Mouse (Mus musculus): ENCODE data around the gene Cdkl3.

Gene Cdkl3

DNA sequence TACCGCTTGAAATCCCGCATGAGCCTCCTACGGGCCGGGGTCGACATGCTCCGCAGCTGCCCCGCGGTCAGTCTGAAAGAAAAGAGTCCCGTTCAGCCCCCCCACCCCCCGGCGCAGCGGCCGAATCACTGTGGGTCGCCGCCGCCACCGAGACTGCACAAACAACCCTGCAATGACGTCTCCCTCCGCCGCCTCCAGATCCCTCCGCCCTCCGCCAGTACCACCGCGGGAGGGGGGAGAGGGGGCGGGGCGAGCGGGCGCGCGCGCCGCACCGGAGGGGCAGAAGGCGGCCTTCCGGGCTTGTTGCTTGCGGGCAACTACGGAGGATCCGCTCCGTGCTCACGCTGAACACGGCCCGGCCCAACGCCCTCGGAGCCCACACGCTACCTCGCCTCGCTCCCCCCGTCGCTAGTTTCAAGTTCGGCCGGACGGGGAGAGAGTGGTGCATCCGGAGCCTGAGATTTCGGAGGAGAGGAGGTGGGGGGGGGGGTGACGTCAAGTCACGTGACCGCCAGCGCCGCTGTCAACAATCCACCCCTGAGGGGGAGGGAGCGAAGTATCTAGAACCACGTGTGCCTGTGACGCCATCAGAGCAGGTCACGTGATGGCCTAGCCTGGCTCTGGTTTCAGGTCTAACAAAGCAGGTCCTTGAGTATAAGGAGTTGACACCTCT lies 3.6 kb upstream of the Cdkl3 start, which contains the start of gene Ube2b:
Gene Ube2b, minus strand, starts transcription at position 473 of the 673 bp plus-strand sequence.
- DNase-seq (ENCODE audit: low read depth, low spot score), result peak; percentile 99
- peaks cover 3% of the 10 kb centered on the region; the same call in 1 of the 2 replicates for H3K36me3 ChIP-seq (ENCODE audit: control insufficient read depth, insufficient read depth, low read length, poor library complexity, severe bottlenecking)
- H3K27me3 ChIP-seq (ENCODE audit: control insufficient read depth, insufficient read depth, low read length, poor library complexity, severe bottlenecking), result no peaks in the 10 kb centered on the region

DNA sequence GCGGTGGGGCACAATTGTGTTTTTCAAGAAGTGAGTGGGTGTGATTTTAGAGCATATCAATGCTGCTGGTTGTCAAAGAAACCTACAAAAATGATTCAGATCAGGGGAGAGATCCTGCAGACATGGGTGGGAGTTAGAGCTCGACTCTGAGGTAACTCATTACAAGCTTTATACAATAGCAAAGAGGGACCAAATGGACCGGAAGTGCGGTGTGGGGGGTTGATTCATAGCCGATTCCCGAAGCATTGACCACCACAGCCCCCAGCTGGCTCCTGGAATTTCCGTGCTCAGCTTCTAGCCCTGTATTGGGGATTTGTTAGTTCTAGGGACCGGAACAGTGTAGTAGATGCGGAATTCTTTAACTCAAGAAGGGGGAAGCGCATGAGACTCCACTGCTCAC lies 2.7 kb upstream of the Cdkl3 start:
- no peak for DNase-seq (ENCODE audit: low read depth, low spot score)
- Histone ChIP-seq H3K36me3 (ENCODE audit: control insufficient read depth, insufficient read depth, low read length, poor library complexity, severe bottlenecking) (peaks cover 3% of the 10 kb centered on the region; the same call in 1 of the 2 replicates), H3K27me3 (ENCODE audit: control insufficient read depth, insufficient read depth, low read length, poor library complexity, severe bottlenecking) (no peaks in the 10 kb centered on the region)

DNA sequence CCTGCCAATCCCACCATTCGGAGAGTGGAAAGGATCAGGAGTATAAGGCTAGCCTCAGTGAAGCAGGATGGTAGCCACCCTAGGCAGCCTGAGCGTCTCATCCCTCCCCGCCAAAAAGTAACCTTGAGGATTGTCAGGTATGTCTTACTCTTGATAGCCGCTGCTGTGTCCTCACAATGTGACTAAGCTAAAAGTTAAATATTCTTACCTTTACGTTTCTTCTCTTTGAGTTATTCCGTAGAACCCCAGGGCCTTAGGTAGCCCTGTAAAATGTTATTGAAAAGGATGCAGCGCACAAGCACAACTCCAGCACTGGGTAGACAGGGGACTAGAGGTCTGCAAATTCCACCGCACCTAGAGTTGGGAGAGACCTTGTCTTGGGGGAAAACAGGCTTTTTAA lies 2.2 kb upstream of the Cdkl3 start:
- Histone ChIP-seq H3K27me3 (ENCODE audit: control insufficient read depth, insufficient read depth, low read length, poor library complexity, severe bottlenecking) (no peaks in the 10 kb centered on the region), H3K36me3 (ENCODE audit: control insufficient read depth, insufficient read depth, low read length, poor library complexity, severe bottlenecking) (peaks cover 3% of the 10 kb centered on the region; the same call in 1 of the 2 replicates)
- no peak for DNase-seq (ENCODE audit: low read depth, low spot score)

DNA sequence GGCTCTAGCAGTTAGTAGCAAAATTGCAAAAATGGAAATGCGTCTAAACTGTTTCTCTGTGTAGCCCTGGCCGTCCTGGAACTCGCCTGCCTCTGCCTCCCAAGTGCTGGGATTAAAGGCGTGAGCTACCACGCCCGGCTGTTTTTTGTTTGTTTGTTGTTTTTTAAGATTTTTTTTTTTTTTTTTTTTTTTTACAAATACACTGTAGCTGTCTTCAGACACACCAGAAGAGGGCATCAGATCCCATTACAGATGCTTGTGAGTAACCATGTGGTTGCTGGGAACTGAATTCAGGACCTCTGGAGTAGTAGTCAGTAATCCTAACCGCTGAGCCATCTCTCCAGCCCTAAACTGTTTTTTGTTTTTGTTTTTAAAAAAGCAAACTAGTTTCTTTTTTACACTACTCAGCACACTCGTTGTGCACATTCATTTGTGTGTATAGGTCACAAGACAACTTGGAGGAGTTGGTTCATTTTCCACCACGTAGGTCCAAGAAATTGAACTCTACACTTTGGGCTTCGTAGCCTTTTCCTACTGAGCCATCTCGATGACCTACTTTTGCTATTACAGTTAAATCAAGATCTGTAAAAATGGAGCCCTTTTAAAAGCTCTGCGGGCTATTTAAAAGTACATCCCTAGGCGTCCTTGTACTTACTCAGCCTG lies 1.0 kb upstream of the Cdkl3 start:
- DNase-seq (ENCODE audit: low read depth, low spot score), result no peak
- H3K36me3 ChIP-seq (ENCODE audit: control insufficient read depth, insufficient read depth, low read length, poor library complexity, severe bottlenecking), result no peaks in the 10 kb centered on the region
- H3K27me3 ChIP-seq (ENCODE audit: control insufficient read depth, insufficient read depth, low read length, poor library complexity, severe bottlenecking), result no peaks in the 10 kb centered on the region

DNA sequence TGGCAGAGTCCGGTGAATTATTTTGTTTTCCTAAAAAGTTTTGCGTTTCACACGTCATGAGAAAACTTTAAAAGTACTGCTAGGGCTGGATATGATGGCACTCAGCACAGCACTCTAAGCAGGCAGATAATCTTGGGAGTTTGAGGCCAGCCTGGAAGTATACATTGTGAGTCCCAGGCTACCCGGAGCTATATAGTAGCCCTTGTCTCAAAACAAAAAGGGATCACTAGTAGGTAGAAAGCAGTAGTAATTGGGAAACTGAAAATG lies 583 bp upstream of the Cdkl3 start:
- no peaks in the 10 kb centered on the region for H3K27me3 ChIP-seq (ENCODE audit: control insufficient read depth, insufficient read depth, low read length, poor library complexity, severe bottlenecking)
- no peak for DNase-seq (ENCODE audit: low read depth, low spot score)
- no peaks in the 10 kb centered on the region for H3K36me3 ChIP-seq (ENCODE audit: control insufficient read depth, insufficient read depth, low read length, poor library complexity, severe bottlenecking)

DNA sequence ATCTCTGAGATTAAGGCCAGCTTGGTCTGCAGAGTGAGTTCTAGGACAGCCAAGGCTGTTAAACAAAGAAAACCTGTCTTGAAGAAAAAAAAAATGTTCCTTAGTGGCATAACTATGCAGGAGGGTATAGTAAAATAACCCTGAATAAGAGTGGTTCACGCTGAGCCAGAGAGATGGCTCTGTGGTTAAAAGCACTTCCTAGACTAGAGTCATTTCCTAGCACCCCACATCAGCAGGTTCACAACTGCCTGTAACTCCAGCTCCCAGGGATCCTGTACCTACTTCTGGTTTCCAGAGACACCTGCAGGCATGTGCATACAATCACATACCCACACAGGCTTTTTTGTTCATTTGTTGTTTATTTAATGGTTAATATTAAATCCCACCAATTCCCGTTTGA lies 1.6 kb downstream of the Cdkl3 start:
- no peaks in the 10 kb centered on the region for H3K36me3 ChIP-seq (ENCODE audit: control insufficient read depth, insufficient read depth, low read length, poor library complexity, severe bottlenecking)
- DNase-seq (ENCODE audit: low read depth, low spot score), result no peak
- no peaks in the 10 kb centered on the region for H3K27me3 ChIP-seq (ENCODE audit: control insufficient read depth, insufficient read depth, low read length, poor library complexity, severe bottlenecking)

DNA sequence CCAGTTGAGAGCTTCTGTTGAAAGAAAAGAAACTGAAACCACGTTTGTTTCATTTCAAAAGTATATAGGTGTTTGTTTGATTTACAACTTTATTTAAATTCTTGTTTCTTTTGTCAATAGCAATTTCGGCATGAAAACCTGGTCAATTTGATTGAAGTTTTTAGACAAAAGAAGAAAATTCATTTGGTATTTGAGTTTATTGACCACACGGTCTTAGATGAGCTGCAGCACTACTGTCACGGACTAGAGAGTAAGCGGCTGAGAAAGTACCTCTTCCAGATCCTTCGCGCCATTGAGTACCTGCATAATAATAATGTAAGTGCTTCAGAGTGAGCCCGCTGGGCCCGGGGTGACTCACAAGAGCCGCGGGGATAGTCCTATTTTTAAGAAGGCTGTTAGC lies 7.0 kb downstream of the Cdkl3 start:
- DNase-seq (ENCODE audit: low read depth, low spot score), result no peak
- no peaks in the 10 kb centered on the region for H3K36me3 ChIP-seq (ENCODE audit: control insufficient read depth, insufficient read depth, low read length, poor library complexity, severe bottlenecking)
- no peaks in the 10 kb centered on the region for H3K27me3 ChIP-seq (ENCODE audit: control insufficient read depth, insufficient read depth, low read length, poor library complexity, severe bottlenecking)

DNA sequence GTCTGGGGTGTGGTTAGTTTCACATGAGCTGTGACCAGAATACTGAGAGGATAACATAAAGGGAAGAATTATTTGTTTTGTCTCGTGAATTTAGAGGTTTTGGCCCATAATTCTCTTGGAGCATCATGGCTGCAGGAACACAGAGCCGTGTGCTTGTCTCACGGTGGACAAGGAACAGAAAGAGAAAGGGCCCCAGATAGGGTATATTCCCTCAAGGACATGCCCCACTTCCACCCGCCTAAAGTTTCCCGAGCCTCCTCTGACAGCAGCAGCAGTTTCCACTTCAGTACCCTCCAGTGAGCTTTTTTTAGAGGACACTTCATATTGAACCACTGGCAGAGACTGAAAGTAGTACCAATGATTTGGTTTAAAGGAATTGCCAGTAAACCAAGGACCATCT lies 7.5 kb downstream of the Cdkl3 start:
- no peaks in the 10 kb centered on the region for H3K27me3 ChIP-seq (ENCODE audit: control insufficient read depth, insufficient read depth, low read length, poor library complexity, severe bottlenecking)
- H3K36me3 ChIP-seq (ENCODE audit: control insufficient read depth, insufficient read depth, low read length, poor library complexity, severe bottlenecking), result no peaks in the 10 kb centered on the region

DNA sequence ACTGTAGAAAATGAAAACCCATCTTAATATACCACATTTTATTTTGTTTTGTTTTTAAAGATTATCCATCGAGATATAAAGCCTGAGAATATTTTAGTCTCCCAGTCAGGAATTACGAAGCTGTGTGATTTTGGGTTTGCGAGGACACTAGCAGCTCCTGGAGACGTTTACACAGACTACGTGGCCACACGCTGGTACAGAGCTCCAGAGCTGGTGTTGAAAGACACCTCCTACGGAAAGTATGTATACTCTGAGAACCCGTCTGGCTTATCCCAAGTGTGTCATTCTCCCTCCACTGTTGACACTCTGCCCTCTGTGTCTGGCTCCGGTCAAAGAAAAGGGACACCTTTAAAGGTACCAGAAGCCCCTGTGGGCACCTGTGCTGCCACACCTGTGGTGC lies 14.2 kb downstream of the Cdkl3 start:
- no peak for DNase-seq (ENCODE audit: low read depth, low spot score)
- Histone ChIP-seq H3K27me3 (ENCODE audit: control insufficient read depth, insufficient read depth, low read length, poor library complexity, severe bottlenecking) (no peaks in the 10 kb centered on the region), H3K36me3 (ENCODE audit: control insufficient read depth, insufficient read depth, low read length, poor library complexity, severe bottlenecking) (no peaks in the 10 kb centered on the region)

More for the DNA sequence above, 7.5 kb downstream of the Cdkl3 start:
- no peak for DNase-seq (ENCODE audit: low read depth, low spot score)

DNA sequence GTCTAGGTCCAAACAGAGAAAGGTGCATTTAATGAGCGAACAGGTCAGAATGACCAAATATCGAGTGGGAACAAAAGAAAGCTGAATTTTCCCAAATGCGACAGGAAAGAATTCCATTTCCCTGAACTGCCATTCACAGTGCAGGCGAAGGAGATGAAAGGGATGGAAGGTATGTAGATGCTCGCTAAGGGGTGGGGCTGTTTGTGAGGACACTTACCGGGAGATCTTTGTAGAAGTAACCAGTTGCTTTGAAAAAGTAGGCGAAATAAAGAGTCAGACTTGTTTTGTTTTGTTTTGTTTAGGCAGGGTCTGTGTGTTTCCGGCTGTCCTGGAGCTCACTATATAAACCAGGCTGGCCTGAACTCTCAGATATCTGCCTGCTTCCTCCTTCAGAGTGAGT lies 28.3 kb downstream of the Cdkl3 start:
- Histone ChIP-seq H3K36me3 (ENCODE audit: control insufficient read depth, insufficient read depth, low read length, poor library complexity, severe bottlenecking) (0 out of 2 replicates have a peak, but pooled peaks cover 1% of the 10 kb centered on the region), H3K27me3 (ENCODE audit: control insufficient read depth, insufficient read depth, low read length, poor library complexity, severe bottlenecking) (no peaks in the 10 kb centered on the region)
- no peak for DNase-seq (ENCODE audit: low read depth, low spot score)

DNA sequence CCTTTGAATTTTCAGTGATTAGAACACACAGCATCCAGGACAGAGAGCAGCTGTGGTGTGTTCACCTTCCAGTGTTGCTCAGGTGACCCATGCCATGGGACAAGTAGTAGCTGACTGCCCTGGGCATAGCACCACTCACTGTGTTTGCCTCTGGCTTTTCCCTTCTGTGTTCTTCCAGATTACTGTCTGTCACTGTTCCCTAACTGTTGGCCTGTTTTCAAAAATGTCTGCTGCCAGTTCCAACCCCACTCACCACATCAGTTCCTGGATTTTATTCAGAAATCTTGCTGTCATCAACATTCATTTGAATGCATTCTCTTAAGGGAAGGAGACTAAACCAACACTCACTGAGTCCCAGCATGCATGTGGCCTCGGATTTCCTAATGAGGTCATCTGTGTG lies 29.9 kb downstream of the Cdkl3 start:
- Histone ChIP-seq H3K27me3 (ENCODE audit: control insufficient read depth, insufficient read depth, low read length, poor library complexity, severe bottlenecking) (no peaks in the 10 kb centered on the region), H3K36me3 (ENCODE audit: control insufficient read depth, insufficient read depth, low read length, poor library complexity, severe bottlenecking) (0 out of 2 replicates have a peak, but pooled peaks cover 1% of the 10 kb centered on the region)
- DNase-seq (ENCODE audit: low read depth, low spot score), result no peak

DNA sequence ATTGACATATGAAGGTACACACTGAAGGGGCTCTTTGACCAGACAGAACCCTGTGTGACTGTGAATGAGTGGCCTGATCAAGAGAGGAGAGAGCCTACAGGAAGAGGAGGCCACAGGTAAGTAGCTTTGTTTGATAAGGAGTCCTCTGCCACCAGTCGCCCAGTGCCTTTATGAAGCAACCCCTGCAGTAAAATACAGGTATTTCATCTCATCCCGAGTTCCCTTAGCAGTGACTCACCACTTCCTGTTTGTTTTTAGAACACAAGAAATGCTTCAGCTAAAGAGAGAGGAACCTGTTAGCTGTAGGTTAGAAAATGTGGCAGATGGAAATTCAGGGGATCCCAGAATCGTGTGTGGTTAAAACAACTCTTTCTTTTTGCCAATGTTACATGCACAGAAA lies 31.9 kb downstream of the Cdkl3 start:
- H3K27me3 ChIP-seq (ENCODE audit: control insufficient read depth, insufficient read depth, low read length, poor library complexity, severe bottlenecking), result no peaks in the 10 kb centered on the region
- no peak for DNase-seq (ENCODE audit: low read depth, low spot score)
- 0 out of 2 replicates have a peak, but pooled peaks cover 1% of the 10 kb centered on the region for H3K36me3 ChIP-seq (ENCODE audit: control insufficient read depth, insufficient read depth, low read length, poor library complexity, severe bottlenecking)

DNA sequence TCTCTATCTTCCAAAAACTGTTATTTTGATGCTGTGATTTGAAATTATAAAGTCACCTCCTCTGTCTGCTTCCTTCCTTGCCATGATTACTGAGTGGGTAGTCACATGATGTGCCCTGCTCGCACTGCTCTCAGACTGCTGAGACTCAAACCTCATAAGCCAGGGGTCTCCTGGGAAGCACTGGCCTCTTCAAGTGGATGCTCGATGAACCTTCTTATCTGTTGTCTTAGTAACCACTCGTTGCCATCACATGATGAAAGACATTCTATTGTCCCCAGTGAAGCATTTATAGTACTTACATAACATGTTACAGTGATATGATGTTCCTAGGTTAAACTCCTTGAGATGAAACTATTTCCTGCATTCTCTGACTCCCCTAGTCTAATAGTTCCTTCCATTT lies 33.6 kb downstream of the Cdkl3 start:
- Histone ChIP-seq H3K36me3 (ENCODE audit: control insufficient read depth, insufficient read depth, low read length, poor library complexity, severe bottlenecking) (no peaks in the 10 kb centered on the region), H3K27me3 (ENCODE audit: control insufficient read depth, insufficient read depth, low read length, poor library complexity, severe bottlenecking) (no peaks in the 10 kb centered on the region)
- DNase-seq (ENCODE audit: low read depth, low spot score), result no peak

DNA sequence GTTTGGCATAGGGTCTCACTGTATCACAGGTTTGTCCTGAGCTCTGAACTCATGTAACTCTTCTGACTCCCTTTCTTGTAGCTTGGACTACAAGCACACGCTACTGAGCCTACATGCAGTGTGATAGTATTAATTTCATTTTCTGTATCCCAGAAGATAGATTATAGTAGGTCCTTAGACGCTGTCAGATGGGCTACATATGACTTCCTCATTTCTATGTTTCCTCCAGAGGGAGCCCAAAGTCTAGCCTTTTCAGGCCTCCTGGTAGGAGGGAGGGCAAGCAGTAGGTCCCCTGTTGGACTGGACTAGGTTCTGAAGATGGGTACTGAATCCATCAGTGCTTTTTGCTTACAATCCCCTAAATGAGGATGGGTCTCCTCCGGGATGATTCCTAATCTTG lies 39.2 kb downstream of the Cdkl3 start:
- Histone ChIP-seq H3K36me3 (ENCODE audit: control insufficient read depth, insufficient read depth, low read length, poor library complexity, severe bottlenecking) (no peaks in the 10 kb centered on the region), H3K27me3 (ENCODE audit: control insufficient read depth, insufficient read depth, low read length, poor library complexity, severe bottlenecking) (no peaks in the 10 kb centered on the region)
- peak; percentile 73 for DNase-seq (ENCODE audit: low read depth, low spot score)

DNA sequence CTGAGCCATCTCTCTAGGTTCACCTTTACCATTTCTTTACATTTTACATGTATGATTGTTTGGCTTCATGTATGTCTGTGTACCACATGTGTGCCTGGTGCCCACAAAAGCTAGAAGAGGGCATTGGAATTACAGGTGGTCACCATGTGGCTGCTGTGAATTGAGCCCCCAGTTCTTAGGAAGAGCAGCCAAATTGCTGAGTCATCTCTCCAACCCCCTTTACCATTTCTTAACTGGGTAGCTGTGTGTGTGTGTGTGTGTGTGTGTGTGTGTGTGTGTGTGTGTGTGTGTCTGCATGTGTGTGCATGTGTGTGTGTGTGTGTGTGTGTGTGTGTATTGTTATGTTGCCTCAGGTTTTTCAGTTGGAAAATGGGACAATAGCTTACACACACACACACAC lies 40.1 kb downstream of the Cdkl3 start:
- Histone ChIP-seq H3K36me3 (ENCODE audit: control insufficient read depth, insufficient read depth, low read length, poor library complexity, severe bottlenecking) (no peaks in the 10 kb centered on the region), H3K27me3 (ENCODE audit: control insufficient read depth, insufficient read depth, low read length, poor library complexity, severe bottlenecking) (no peaks in the 10 kb centered on the region)
- DNase-seq (ENCODE audit: low read depth, low spot score), result no peak
